Mouse (Mus musculus) lung, postnatal 0 days (tissue): ENCODE results near the gene Cep170b.

Source experiments
- CTCF ChIP-seq: IDR thresholded peaks from 2 replicates; pipeline ENCODE4 v1.5.1; 2016; ENCODE audit warnings: antibody characterized with exemption, mild to moderate bottlenecking
- EP300 ChIP-seq: IDR thresholded peaks from 2 replicates; pipeline ENCODE4 v1.6.1; 2016; ENCODE audit warnings: antibody characterized with exemption, mild to moderate bottlenecking, control low read depth

DNA sequence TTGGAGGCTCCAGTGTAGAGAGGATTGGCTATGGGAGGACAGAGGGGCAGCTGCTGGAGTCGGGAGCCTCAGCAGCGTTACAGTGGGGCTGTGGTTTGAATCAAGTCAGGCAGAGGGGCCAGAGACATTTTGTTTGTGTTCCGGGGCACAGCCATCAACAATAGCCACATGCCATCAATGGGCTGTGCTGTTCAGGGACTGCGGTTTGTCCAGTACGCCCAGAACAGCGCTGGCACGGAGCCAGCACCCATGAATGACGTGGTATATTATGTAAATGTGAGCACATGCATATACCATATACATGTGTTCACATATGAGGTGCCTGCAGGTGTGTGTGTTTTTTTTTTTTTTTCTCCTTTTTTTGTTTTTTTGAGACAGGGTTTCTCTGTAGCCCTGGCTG lies 7.5 kb downstream of the Cep170b start:
- TF ChIP-seq CTCF (no peak), EP300 (no peak)
